Mouse (Mus musculus) gastrocnemius, adult 18-20 months (tissue): ENCODE measurements around the gene Sorl1. TPM values are rescaled to one million over a fixed set of nuclear protein-coding genes. Genes with fewer than 3 reads are reported as not detected.

Experiments
- DNase-seq: peaks from one replicate; pipeline ENCODE4 v3.0.0; 2021; ENCODE audit warnings: low spot score
- long read RNA-seq, 2 experiments: library from polyadenylated mRNA; stranded (forward); transcript quantifications; one replicate each; pipeline ENCODE4 v2.0.0; 2021
- total RNA-seq, 2 experiments: library from RNA; stranded (reverse); gene quantifications; 2 replicates each; pipeline ENCODE4 v1.2.3; 2021

Gene Sorl1
- 10 to 100 TPM; 37.8 to 38.9 TPM for total RNA-seq
- long read RNA-seq, experiment 1, full-length matches to known transcripts = 4 of 44 reads
- long read RNA-seq, experiment 1, partial matches to known transcripts = 23 of 44 reads
- long read RNA-seq, experiment 1, other reads (novel, unspliced or antisense) = 17 of 44 reads
- long read RNA-seq, experiment 2, full-length matches to known transcripts = 8 of 33 reads
- long read RNA-seq, experiment 2, partial matches to known transcripts = 19 of 33 reads
- long read RNA-seq, experiment 2, other reads (novel, unspliced or antisense) = 6 of 33 reads

DNA sequence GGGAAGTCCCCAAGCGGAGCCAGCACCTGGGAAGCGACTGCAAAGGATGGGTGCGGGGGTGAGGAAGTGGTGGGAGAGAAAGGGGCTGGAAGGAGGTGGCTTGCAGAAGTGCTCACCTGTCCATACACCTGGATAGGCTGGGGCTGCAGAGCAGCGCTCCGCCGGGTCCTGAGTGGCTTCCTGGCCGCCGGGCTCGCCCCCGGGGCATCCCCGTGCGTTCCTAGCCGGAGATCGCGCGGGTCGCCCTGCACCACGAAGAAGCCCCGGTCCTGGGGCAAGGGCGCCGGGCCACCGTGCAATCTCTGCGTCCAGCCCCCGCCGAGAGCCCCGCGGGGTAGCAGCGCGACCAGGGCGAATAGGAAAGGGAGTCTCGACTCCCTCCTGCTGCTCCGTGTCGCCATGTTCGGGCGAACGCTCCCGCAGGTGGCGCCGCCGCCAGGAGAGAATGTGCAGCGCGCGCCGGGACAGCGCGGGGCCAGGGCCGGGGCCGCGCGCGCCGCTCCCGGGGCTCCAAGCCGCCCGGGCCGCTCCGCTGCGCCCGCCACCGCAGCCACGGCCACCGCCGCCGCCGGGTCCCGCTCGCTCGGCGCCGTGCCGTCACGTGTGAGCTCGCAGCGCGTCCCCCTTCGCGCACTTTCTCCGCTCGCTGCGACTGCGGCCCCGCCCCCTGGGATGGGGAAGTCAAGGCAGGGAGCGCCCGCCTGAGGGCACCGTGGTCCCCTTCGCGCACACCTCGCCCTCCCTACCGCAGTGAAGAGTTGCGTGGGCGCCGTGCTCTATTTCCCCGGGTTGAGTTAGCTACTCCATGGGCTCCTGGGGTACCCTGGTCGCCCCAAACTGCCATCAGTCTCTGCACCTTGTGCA lies at the start of gene Sorl1:
Sorl1 (minus strand) TSS at position 585 of the 864 bp plus-strand sequence.
- DNase-seq = peak; percentile 75

DNA sequence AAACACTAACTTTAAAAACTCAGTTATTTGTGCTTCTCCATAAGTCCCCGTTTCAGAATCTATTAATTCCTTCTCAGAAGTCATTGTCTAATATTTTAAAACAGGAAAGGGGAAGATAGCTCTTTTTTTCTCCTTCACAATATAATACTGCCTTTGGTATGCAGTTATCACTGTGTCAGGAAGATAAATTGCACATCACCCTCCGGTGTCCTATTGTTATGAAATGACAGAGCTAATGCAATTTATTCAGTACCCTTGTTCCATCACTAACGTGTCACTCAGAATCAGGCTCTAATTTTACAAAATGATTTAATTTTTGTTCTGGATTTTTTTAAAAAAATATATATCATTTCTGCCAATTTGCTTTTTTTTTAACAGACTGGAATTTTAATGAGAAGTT lies 49.7 kb upstream of the Sorl1 start:
- no peak for DNase-seq

- no peak for DNase-seq
These were observed 45.4 kb upstream of the Sorl1 start for GRCm38 (mm10) chr9:42169491-42169890.

DNA sequence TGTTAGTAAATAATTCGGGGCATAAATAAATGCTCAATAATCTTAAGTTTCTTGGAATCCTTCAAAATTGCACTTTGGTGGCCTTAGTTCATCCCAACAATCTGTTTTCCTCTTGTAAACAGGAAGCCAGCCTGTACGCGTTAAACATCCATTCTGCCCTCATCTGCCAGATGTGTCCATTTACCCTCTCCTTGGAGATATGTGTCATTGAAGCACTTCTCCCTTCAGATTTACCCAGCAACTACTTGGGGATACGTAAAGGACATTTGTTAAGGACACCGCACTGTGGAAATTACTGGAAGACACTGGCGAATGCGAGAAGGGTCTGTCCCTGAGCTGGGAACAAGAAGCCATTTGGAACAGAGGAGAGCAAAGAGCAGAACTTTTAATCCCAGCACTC lies 44.9 kb upstream of the Sorl1 start:
- DNase-seq = no peak

DNA sequence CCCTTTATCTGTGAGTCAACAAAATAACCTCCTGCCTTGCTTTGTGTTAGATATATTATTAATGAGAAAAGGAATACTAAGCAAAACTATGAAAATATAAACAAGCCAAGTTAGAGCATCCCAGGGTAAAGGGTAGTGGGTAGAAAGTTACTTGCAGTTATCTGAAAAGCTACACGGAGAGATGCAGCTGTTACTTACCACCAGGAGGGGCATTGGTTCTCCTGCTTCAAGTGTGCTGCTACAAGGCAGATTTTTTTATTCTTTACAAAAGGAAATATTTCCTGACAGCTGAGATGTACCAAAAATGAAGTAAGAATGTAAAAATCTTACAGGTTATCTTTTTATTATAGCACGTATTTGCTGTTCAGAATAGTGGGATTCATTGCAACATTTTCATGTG lies 40.8 kb upstream of the Sorl1 start:
- DNase-seq = no peak

DNA sequence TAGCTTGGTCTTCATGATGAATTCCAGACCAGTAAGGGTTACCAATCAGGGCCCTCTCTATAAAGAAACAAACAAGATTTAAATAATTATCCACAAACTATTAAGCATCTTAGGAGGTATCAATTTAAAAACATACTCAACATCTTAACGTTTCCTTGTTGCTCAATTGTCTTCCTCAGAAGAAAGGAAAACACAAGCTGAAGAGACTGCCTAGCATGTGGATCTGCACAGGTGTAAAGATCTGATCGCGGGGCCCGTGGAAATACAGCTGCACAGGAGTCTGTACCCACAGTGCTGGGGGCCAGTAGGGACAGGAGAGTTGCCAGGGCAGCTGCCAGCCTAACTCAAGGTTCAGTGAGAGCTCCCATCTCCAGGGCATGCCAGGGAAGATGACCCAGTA lies 38.9 kb upstream of the Sorl1 start:
- DNase-seq = no peak

GRCm38 (mm10) chr9:42159376-42159775 lies 35.3 kb upstream of the Sorl1 start:
- no peak for DNase-seq

DNA sequence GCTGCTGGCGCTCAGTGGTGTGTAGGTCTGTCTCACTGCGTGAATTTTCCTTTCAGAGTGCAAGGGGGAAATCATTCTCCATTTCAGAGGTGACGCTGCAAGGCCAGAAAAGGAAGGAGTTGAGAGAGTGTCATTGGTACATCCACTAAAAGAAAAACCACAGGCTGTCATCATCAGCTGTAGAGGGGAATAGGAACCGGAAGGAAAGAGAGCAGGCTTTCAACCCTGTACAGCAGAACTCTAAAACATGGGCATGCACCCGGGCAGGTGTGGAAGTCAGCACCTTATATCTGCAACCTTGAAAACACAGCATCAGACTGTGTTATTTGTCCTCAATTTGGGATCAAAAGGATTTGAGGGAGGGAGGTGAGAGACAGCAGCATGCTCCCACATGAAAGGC lies 34.6 kb upstream of the Sorl1 start:
- DNase-seq = no peak

- no peak for DNase-seq
These were observed 33.9 kb upstream of the Sorl1 start for GRCm38 (mm10) chr9:42157981-42158380.

DNA sequence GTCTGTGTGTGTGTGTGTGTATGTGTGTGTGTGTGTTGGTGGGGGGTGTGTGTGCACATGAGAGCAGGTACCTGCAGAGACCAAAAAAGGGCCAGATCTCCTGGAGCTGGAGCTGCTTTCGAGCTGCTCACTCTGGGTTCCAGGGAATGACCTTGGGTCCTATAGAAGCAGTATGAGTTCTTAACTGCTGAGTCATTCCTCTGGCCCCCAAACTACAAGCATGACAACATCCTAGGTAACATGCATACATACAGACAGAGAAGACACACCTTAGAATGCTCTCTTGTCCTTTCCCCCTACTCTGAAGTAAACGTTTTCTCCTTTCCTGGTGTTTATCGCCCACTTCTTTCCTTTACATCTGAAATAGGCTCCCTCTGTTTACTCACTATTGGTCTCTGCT lies 32.5 kb upstream of the Sorl1 start:
- DNase-seq = no peak

- DNase-seq = no peak
These were observed 30.6 kb upstream of the Sorl1 start for GRCm38 (mm10) chr9:42154682-42155081.

DNA sequence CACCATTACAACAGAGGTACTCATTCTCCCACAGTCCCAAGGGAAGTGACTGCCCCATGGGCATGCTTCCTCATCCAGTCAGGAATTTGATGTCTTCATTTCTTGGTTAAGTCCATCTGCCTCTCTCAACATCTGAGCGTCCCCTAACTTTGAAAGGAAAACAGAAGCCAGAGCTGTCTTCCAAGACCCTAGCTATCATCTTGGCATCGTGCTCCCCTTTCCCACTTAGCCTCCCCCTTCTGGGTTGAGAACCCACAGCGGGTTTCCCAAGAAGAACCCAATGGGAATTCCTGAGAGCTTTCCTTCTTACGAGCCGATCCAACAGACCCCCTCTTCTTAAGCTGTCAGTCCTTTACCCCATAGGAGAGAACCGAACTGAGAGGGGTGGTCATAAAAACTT lies 24.7 kb upstream of the Sorl1 start:
- DNase-seq = no peak

DNA sequence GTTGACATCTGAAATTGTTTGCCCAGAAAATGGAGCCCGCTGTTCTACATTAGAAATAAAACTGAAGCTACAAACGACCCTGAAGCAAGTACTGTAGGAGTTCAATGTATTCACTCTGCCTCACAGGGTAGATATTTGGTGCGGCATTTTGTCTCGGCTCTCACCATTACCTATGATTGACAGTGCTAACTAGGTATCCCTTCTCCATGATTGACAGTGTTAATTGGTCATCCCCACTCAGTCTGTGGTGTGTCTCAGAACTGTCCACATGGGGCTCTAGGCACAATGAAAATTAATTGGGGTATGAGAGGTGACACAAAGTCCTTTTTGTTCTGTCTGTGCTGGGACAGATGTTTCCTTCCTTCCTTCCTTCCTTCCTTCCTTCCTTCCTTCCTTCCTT lies 23.9 kb upstream of the Sorl1 start:
- no peak for DNase-seq

DNA sequence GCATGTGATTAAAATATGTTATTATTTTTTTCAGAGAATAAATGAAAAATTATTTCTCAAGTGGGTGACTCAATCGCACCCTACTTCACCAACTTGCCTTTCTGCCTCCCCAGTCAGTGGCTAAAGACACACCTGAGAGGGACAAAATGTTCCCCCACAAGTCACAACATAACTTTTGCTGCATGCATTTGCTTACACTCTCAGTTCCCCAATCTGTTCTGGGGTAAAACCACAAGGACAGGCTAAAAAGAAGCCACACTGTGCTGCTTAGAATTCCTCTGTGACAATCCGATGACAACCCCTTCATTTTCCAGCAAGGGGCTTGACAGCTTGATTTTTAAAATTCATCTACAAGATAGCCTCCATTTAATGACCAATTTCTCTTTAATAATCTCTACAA lies 22.4 kb upstream of the Sorl1 start:
- no peak for DNase-seq

DNA sequence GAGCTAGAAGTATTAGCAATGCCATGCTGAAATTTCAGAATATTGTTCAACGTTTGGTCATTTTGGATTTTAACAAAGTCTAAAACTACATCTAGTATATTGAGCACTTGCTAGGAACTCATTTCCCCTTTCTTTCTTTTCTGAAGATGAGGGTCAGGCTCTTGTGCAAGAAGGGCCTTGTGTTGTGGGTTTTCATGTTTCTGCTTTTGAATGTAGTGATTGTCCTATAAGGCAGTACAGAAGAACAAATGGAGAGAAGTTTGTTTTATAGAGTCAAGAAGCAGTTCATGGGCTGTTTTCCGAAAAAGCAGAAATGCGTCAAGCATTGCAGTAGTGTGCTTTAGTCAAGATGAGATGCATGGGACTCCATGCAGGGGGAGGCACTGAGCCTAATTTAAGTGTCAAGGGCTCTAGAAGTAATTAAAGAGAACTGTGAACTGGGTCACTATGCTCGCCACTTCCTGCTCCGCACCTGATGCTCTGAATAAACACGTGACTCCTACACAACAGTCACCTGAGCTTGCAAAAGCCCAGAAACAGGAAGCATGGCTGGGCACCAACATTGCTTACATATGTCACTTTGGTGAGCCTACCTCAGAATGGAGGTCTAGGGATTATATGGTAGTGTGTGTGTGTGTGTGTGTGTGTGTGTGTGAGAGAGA lies 17.6 kb upstream of the Sorl1 start:
- no peak for DNase-seq

DNA sequence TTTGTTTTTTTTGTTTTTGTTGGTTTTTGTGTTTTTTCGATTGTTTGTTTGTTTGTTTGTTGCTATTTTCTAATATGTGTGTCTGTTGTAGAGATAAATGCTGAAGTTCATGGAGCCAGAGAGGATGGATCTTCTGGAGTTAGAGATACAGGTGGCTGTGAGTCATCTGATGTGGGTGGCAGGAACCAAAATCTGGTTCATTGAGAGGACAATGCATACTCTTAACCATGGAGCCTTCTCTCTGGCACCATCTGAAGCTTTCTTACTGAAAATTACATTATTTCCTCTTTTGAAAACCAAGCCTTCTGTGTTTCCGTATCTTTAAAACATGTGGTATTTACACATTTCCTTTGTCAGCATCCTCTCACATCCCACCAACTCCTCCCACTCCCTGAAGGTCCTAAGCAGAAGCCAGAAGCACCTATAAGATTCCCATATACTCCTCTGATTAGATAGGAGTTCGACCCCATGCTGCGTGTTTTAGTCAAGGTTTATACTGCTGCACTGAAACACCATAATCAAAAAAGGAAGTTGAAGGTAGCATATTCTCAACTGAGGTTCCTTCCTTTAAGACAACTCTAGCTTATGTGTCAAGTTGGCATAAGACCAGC lies 14.3 kb upstream of the Sorl1 start:
- DNase-seq = no peak

DNA sequence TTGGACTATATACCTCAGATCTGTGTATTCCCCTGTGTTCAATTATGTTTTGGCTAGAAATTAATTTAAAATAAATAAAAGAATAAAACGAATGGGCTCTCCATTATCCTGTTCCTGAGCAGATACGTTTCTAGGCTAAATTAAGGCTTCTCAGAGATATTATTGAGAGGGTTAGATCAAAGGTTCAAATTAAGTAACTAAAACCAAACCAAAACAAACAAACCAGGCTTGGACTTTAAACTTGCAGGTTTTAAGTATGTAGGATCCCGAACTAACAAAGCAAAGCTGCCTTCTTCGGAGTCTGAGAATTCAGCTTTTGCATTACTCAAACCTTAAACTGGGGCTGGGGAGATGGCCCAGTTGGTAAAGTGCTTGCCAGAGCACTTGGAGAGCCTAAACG lies 13.5 kb upstream of the Sorl1 start:
- no peak for DNase-seq

- no peak for DNase-seq
These were observed 7.0 kb upstream of the Sorl1 start for GRCm38 (mm10) chr9:42130793-42131760.

GRCm38 (mm10) chr9:42127983-42128382 lies 3.9 kb upstream of the Sorl1 start:
- DNase-seq = no peak

GRCm38 (mm10) chr9:42125262-42125982 lies 1.3 kb upstream of the Sorl1 start:
- DNase-seq = no peak
